Mouse (Mus musculus): ENCODE results near the gene Disp1.

Disp1 gene

GRCm38 (mm10) chr1:183200926-183201325 lies 20.4 kb downstream of the Disp1 start:
- DNase-seq (ENCODE audit: low read depth, low spot score): no peak

GRCm38 (mm10) chr1:183194763-183195162 lies 26.6 kb downstream of the Disp1 start:
- no peak for DNase-seq (ENCODE audit: low read depth, low spot score)

GRCm38 (mm10) chr1:183194151-183194550 lies 27.2 kb downstream of the Disp1 start:
- no peak for DNase-seq (ENCODE audit: low read depth, low spot score)

- no peak for DNase-seq (ENCODE audit: low read depth, low spot score)
Measured at GRCm38 (mm10) chr1:183191398-183191797, 29.9 kb downstream of the Disp1 start.

GRCm38 (mm10) chr1:183190456-183190855 lies 30.9 kb downstream of the Disp1 start:
- DNase-seq (ENCODE audit: low read depth, low spot score): no peak

- DNase-seq (ENCODE audit: low read depth, low spot score): no peak
Measured at GRCm38 (mm10) chr1:183189014-183189662, 32.2 kb downstream of the Disp1 start.

GRCm38 (mm10) chr1:183188115-183189013 lies 33.0 kb downstream of the Disp1 start:
- DNase-seq (ENCODE audit: low read depth, low spot score): no peak

GRCm38 (mm10) chr1:183185560-183185959 lies 35.8 kb downstream of the Disp1 start:
- no peak for DNase-seq (ENCODE audit: low read depth, low spot score)

GRCm38 (mm10) chr1:183184681-183185080 lies 36.6 kb downstream of the Disp1 start:
- no peak for DNase-seq (ENCODE audit: low read depth, low spot score)

GRCm38 (mm10) chr1:183183565-183183964 lies 37.8 kb downstream of the Disp1 start:
- DNase-seq (ENCODE audit: low read depth, low spot score): no peak

GRCm38 (mm10) chr1:183182641-183183414 lies 38.5 kb downstream of the Disp1 start:
- no peak for DNase-seq (ENCODE audit: low read depth, low spot score)

GRCm38 (mm10) chr1:183181030-183181395 lies 40.3 kb downstream of the Disp1 start:
- no peak for DNase-seq (ENCODE audit: low read depth, low spot score)

GRCm38 (mm10) chr1:183180301-183181029 lies 40.9 kb downstream of the Disp1 start:
- no peak for DNase-seq (ENCODE audit: low read depth, low spot score)

GRCm38 (mm10) chr1:183179316-183179715 lies 42.0 kb downstream of the Disp1 start:
- DNase-seq (ENCODE audit: low read depth, low spot score): no peak

GRCm38 (mm10) chr1:183175236-183175635 lies 46.1 kb downstream of the Disp1 start:
- DNase-seq (ENCODE audit: low read depth, low spot score): no peak

GRCm38 (mm10) chr1:183171095-183171494 lies 50.2 kb downstream of the Disp1 start:
- DNase-seq (ENCODE audit: low read depth, low spot score): no peak

- DNase-seq (ENCODE audit: low read depth, low spot score): no peak
Measured at GRCm38 (mm10) chr1:183168465-183168864, 52.9 kb downstream of the Disp1 start.

GRCm38 (mm10) chr1:183167776-183168175 lies 53.5 kb downstream of the Disp1 start:
- no peak for DNase-seq (ENCODE audit: low read depth, low spot score)

- no peak for DNase-seq (ENCODE audit: low read depth, low spot score)
Measured at GRCm38 (mm10) chr1:183166700-183167099, 54.6 kb downstream of the Disp1 start.

- DNase-seq (ENCODE audit: low read depth, low spot score): no peak
Measured at GRCm38 (mm10) chr1:183164648-183165071, 56.7 kb downstream of the Disp1 start.

- DNase-seq (ENCODE audit: low read depth, low spot score): no peak
Measured at GRCm38 (mm10) chr1:183164190-183164580, 57.1 kb downstream of the Disp1 start.
